Mouse (Mus musculus): ENCODE measurements at regions not wholly inside any gene's neighbourhood (a gene's known extent, or its start where the extent isn't known, plus 50 kb on each side); places are given as distances from the start of the nearest gene placed in this dataset.

DNA sequence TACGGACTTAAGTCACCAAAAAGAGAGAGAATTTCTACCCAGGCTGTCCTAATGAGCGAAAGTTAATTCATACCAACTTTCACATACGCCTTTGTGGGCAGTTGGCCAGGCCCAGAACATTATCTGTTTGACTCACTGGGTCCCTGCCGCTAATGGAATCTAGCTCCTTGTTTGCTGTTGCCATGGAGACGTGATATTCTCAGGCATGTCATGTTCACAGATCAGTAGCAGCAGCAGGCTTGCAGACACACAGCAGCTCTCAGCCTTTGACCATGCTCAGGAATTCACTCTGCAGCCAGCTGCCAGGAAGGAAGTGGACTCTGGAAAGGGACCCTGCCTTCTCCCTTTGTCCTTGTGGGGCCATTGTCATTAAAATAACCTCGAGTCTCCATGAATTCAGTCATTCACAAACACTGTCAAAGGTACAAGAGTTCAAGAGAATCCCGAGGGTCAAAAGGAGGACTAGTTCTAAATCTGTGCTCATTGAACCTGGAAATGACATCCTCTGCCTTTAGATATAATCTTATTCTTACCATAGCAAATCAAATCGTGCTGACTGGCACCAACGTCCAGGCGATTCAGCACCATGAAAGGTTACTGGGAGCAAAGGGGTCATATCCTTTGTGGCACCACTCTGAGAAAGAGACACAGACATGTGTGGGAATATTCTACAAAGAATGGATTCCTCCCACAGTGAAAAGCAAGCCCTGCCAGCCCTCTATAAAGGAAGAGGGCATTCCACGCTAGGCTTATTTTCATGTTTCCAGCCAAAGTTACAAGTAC is 584.9 kb downstream of the Tmem182 start:
- 13% methylated on average over 11 of the region's 11 CpGs for WGBS
- peaks cover 13% of the 10 kb centered on the region for H3K4me1 ChIP-seq (ENCODE audit: control insufficient read depth, insufficient read depth, low read length)
- peak; percentile 94 for ATAC-seq (ENCODE audit: insufficient read depth, low FRiP score, low TSS enrichment)

DNA sequence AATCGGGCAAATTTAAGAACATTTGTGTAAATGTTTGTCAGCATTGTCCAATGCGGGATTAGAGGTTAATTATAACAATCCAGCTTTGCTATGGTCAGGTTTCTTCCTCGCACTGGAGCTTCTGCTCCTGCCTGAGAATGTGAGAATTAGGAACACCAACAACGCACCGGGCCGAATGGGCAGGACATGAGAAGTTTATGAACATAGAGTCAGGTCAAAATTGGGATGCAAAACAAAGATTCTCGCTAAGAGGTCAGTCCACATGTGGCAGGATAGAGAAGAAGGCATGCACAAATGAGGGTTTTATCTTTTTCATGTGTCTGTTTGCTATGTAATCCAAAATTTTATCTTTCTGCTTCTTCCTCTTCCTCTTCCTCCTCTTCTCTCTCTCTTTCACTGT is 585.7 kb downstream of the Tmem182 start:
- WGBS, result 63% methylated on average over 7 of the region's 7 CpGs
- no peaks in the 10 kb centered on the region for H3K27me3 ChIP-seq (ENCODE audit: control insufficient read depth, insufficient read depth, low read length)
- H3K27ac ChIP-seq (ENCODE audit: low read depth, low read length), result peak overlapping the region; percentile 64
- no peak overlapping the region for H3K4me3 ChIP-seq (ENCODE audit: low read depth, low read length)
- ATAC-seq (ENCODE audit: insufficient read depth, low FRiP score, low TSS enrichment) (no peak), DNase-seq (ENCODE audit: low spot score) (peak; percentile 23)
- no peaks in the 10 kb centered on the region for H3K36me3 ChIP-seq (ENCODE audit: control insufficient read depth, insufficient read depth, low read length)
- no peaks in the 10 kb centered on the region for H3K9me3 ChIP-seq (ENCODE audit: control insufficient read depth, low read length)
- H3K4me1 ChIP-seq (ENCODE audit: control insufficient read depth, insufficient read depth, low read length), result peaks cover 13% of the 10 kb centered on the region
- H3K4me2 ChIP-seq (ENCODE audit: low read depth), result no peak overlapping the region
- no peak overlapping the region for H3K9ac ChIP-seq (ENCODE audit: low read length)

More for the DNA sequence above, 584.9 kb downstream of the Tmem182 start:
- Histone ChIP-seq H3K36me3 (ENCODE audit: control insufficient read depth, insufficient read depth, low read length) (no peaks in the 10 kb centered on the region), H3K9me3 (ENCODE audit: control insufficient read depth, low read length) (no peaks in the 10 kb centered on the region), H3K9ac (ENCODE audit: low read length) (no peak overlapping the region), H3K4me3 (ENCODE audit: low read depth, low read length) (no peak overlapping the region), H3K27ac (ENCODE audit: low read depth, low read length) (peak overlapping the region; percentile 64), H3K27me3 (ENCODE audit: control insufficient read depth, insufficient read depth, low read length) (no peaks in the 10 kb centered on the region), H3K4me2 (ENCODE audit: low read depth) (no peak overlapping the region)
- peak; percentile 82 for DNase-seq (ENCODE audit: low spot score)

DNA sequence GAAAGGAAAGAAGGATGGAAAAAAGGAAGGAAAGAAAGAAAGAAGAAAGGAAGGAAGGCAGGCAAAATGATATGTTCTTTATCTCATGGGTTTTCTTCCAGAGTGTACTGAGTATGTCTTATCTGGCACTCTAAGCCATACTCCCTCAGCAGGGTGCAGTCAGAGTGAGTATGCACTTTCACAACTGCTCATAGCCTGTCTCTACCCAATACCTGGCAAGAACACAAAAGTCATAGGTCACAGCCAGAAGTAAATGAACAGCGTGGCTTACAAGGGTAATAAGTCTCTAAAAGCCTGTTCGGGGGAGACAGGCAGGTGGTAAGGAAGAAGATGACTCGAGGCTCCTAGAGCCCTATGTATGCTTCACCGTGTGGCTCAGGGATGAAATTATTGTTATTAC is 587.9 kb downstream of the Tmem182 start:
- H3K4me3 ChIP-seq (ENCODE audit: low read depth, low read length), result no peak overlapping the region
- no peaks in the 10 kb centered on the region for H3K9me3 ChIP-seq (ENCODE audit: control insufficient read depth, low read length)
- H3K36me3 ChIP-seq (ENCODE audit: control insufficient read depth, insufficient read depth, low read length), result no peaks in the 10 kb centered on the region
- no peaks in the 10 kb centered on the region for H3K27me3 ChIP-seq (ENCODE audit: control insufficient read depth, insufficient read depth, low read length)
- ATAC-seq (ENCODE audit: insufficient read depth, low FRiP score, low TSS enrichment), result no peak
- DNase-seq (ENCODE audit: low spot score), result no peak
- H3K4me2 ChIP-seq (ENCODE audit: low read depth), result no peak overlapping the region
- 82% methylated on average over 4 of the region's 4 CpGs for WGBS
- H3K27ac ChIP-seq (ENCODE audit: low read depth, low read length), result no peak overlapping the region
- no peak overlapping the region for H3K9ac ChIP-seq (ENCODE audit: low read length)
- H3K4me1 ChIP-seq (ENCODE audit: control insufficient read depth, insufficient read depth, low read length), result peaks cover 13% of the 10 kb centered on the region

DNA sequence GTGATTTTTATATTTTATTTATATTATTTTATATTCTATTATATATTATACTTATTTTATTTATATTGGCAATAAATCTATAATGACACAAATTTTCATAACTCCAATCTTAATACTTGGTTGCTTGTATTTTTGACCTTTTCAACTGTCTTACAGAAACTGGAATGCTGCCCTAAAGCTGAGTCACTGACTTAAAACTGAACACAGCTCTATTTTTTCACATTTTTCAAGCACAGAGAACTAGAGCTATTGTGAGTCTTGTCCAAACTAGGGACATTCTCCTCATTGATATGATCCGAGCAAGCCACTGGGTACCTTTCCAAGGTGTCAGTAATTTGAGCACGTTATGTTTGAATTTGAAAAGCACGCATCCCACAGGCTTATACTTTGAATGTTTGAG is 589.7 kb downstream of the Tmem182 start:
- Histone ChIP-seq H3K4me1 (ENCODE audit: control insufficient read depth, insufficient read depth, low read length) (peaks cover 6% of the 10 kb centered on the region), H3K4me2 (ENCODE audit: low read depth) (no peak overlapping the region), H3K36me3 (ENCODE audit: control insufficient read depth, insufficient read depth, low read length) (no peaks in the 10 kb centered on the region), H3K27ac (ENCODE audit: low read depth, low read length) (no peak overlapping the region), H3K27me3 (ENCODE audit: control insufficient read depth, insufficient read depth, low read length) (no peaks in the 10 kb centered on the region), H3K9me3 (ENCODE audit: control insufficient read depth, low read length) (no peaks in the 10 kb centered on the region), H3K4me3 (ENCODE audit: low read depth, low read length) (no peak overlapping the region), H3K9ac (ENCODE audit: low read length) (no peak overlapping the region)
- DNase-seq (ENCODE audit: low spot score), result no peak
- WGBS, result 90% methylated on average over 3 of the region's 3 CpGs
- no peak for ATAC-seq (ENCODE audit: insufficient read depth, low FRiP score, low TSS enrichment)

DNA sequence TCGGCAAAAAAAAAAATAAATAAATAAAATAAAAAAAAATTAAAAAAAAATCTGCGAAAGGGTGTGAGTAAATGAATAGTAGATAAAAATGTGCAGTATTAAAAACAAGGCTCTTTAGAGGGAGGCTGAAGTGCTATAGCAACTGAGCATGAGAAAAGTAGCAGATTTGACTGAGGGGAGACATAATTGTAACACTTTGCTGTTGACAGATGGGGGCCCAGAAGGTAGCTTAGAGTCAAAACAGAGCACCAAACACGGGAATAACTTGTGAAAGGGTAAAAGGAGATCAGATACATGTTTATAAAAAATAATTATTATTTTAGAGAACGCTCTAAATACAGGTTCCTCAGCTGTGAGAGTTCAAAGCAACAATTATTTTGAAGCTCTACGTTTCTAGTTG is 605.1 kb downstream of the Tmem182 start:
- ATAC-seq (ENCODE audit: insufficient read depth, low FRiP score, low TSS enrichment) (no peak), DNase-seq (ENCODE audit: low spot score) (no peak)
- H3K4me2 ChIP-seq (ENCODE audit: low read depth), result no peak overlapping the region
- no peak overlapping the region for H3K9ac ChIP-seq (ENCODE audit: low read length)
- H3K4me3 ChIP-seq (ENCODE audit: low read depth, low read length), result no peak overlapping the region
- no peaks in the 10 kb centered on the region for H3K36me3 ChIP-seq (ENCODE audit: control insufficient read depth, insufficient read depth, low read length)
- H3K27ac ChIP-seq (ENCODE audit: low read depth, low read length), result no peak overlapping the region
- no peaks in the 10 kb centered on the region for H3K27me3 ChIP-seq (ENCODE audit: control insufficient read depth, insufficient read depth, low read length)
- no peaks in the 10 kb centered on the region for H3K4me1 ChIP-seq (ENCODE audit: control insufficient read depth, insufficient read depth, low read length)
- no peaks in the 10 kb centered on the region for H3K9me3 ChIP-seq (ENCODE audit: control insufficient read depth, low read length)
- 92% methylated on average over 5 of the region's 5 CpGs for WGBS

DNA sequence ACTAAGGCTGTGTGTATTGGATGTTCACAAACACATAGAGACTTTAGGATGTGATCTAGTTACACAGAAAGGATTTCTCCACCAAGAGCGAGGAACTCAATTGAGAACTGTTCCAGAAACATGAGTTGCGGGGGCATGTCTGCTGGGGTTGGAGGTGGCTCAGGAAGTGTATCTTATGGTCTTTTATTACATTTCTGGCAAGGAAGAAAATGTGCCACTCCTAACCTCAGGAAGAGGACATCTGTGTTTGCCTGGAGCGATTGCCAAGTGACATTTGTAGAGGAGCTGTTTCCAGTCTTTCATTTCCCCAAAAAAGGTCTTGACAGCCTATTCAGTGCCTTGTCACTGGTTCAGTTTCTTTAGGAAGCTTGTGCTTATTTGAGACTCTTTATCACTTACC is 606.2 kb downstream of the Tmem182 start:
- no peak overlapping the region for H3K27ac ChIP-seq (ENCODE audit: low read depth, low read length)
- no peak overlapping the region for H3K9ac ChIP-seq (ENCODE audit: low read length)
- H3K4me3 ChIP-seq (ENCODE audit: low read depth, low read length), result no peak overlapping the region
- no peaks in the 10 kb centered on the region for H3K4me1 ChIP-seq (ENCODE audit: control insufficient read depth, insufficient read depth, low read length)
- no peak overlapping the region for H3K4me2 ChIP-seq (ENCODE audit: low read depth)
- no peaks in the 10 kb centered on the region for H3K27me3 ChIP-seq (ENCODE audit: control insufficient read depth, insufficient read depth, low read length)
- DNase-seq (ENCODE audit: low spot score), result no peak
- no peaks in the 10 kb centered on the region for H3K36me3 ChIP-seq (ENCODE audit: control insufficient read depth, insufficient read depth, low read length)
- ATAC-seq (ENCODE audit: insufficient read depth, low FRiP score, low TSS enrichment), result no peak
- 88% methylated on average over 3 of the region's 3 CpGs for WGBS
- no peaks in the 10 kb centered on the region for H3K9me3 ChIP-seq (ENCODE audit: control insufficient read depth, low read length)

DNA sequence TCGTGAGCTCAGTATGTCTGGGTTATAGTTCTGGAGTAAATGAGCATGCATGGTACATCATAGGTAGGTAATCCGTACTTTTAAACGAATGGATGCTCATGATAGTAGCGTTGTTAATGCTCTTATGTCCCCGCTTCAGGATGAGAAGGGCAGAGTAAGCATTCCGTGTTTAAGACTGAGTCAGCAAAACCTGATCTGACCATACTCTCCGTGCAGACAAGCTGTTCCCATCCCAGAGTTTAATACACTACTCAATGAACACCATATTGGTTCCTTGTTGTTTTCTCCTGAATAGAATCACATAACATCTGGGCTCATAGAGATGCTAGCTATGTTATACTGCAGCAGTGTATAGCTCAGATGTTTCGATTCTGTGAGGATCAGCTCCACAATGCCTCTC is 606.7 kb downstream of the Tmem182 start:
- no peak for DNase-seq (ENCODE audit: low spot score)
- no peaks in the 10 kb centered on the region for H3K27me3 ChIP-seq (ENCODE audit: control insufficient read depth, insufficient read depth, low read length)
- H3K4me3 ChIP-seq (ENCODE audit: low read depth, low read length), result no peak overlapping the region
- no peak overlapping the region for H3K27ac ChIP-seq (ENCODE audit: low read depth, low read length)
- no peak overlapping the region for H3K9ac ChIP-seq (ENCODE audit: low read length)
- no peaks in the 10 kb centered on the region for H3K4me1 ChIP-seq (ENCODE audit: control insufficient read depth, insufficient read depth, low read length)
- H3K4me2 ChIP-seq (ENCODE audit: low read depth), result no peak overlapping the region
- ATAC-seq (ENCODE audit: insufficient read depth, low FRiP score, low TSS enrichment), result no peak
- H3K9me3 ChIP-seq (ENCODE audit: control insufficient read depth, low read length), result no peaks in the 10 kb centered on the region
- no peaks in the 10 kb centered on the region for H3K36me3 ChIP-seq (ENCODE audit: control insufficient read depth, insufficient read depth, low read length)
- 92% methylated on average over 8 of the region's 8 CpGs for WGBS

DNA sequence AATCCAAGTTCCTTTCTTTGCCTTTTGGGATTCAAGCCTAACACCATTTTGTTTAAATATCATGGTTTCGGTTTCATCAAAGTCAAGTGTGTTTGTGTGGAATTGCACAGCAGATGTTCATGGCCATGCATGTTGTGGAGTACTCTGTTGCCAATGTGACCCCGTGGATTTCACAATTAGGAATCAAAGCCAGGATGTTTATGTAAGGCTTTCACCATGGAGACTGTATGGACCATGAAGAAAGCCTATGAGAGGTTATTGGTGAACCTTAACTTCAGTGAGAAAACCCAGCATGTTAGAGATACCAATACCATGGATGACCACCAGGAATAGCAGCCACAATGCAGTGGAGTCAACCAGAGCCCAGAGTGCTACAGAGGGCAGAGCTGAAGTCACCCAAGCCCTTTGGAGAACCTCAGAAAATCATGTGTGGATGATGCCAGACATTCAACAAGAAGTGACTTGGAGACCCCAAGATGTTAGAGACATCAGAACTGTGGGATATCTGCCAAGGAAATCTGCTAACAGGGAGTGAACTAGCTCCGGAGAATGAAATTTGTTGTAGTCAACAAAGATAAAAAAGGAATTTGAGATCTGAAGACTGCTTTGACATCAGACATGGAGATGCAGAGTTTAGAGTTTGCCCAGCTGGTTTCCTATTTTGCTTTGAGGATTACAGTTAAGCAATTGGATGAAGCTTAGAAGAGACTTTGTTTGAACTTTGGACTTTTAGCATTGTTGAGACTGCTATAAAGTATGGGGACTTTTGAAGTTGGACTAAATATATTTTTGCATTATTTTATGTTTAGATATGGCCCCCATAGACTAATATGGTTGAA is 615.3 kb downstream of the Tmem182 start:
- no peak for ATAC-seq (ENCODE audit: insufficient read depth, low FRiP score, low TSS enrichment)
- Histone ChIP-seq H3K4me3 (ENCODE audit: low read depth, low read length) (no peak overlapping the region), H3K4me2 (ENCODE audit: low read depth) (no peak overlapping the region), H3K36me3 (ENCODE audit: control insufficient read depth, insufficient read depth, low read length) (no peaks in the 10 kb centered on the region), H3K27me3 (ENCODE audit: control insufficient read depth, insufficient read depth, low read length) (no peaks in the 10 kb centered on the region), H3K9ac (ENCODE audit: low read length) (no peak overlapping the region), H3K4me1 (ENCODE audit: control insufficient read depth, insufficient read depth, low read length) (no peaks in the 10 kb centered on the region), H3K27ac (ENCODE audit: low read depth, low read length) (no peak overlapping the region), H3K9me3 (ENCODE audit: control insufficient read depth, low read length) (no peaks in the 10 kb centered on the region)
- DNase-seq (ENCODE audit: low spot score), result no peak
- WGBS, result 82% methylated on average over 3 of the region's 3 CpGs

DNA sequence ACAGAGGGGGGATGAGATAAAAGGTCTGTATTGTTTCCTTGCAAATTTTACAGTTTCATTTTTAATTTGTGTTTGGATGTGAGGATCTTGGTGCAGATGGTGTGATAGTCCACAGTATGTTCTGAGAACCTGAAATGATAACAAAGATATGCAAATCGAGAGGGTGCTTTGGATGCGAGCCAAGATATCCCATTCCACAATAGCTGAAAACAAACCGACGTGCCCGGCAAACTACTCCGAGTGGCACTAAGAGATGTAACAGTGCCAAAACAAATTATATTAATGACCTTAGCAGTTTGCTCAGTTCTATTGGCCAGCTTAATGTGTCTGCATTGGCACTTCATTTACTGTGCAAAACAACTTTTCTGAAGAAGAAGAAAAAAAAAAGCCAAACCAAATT is 622.5 kb downstream of the Tmem182 start:
- no peak for ATAC-seq (ENCODE audit: insufficient read depth, low FRiP score, low TSS enrichment)
- no peak overlapping the region for H3K27ac ChIP-seq (ENCODE audit: low read depth, low read length)
- H3K36me3 ChIP-seq (ENCODE audit: control insufficient read depth, insufficient read depth, low read length), result no peaks in the 10 kb centered on the region
- H3K9ac ChIP-seq (ENCODE audit: low read length), result no peak overlapping the region
- H3K4me3 ChIP-seq (ENCODE audit: low read depth, low read length), result no peak overlapping the region
- H3K9me3 ChIP-seq (ENCODE audit: control insufficient read depth, low read length), result no peaks in the 10 kb centered on the region
- 67% methylated on average over 6 of the region's 6 CpGs for WGBS
- no peaks in the 10 kb centered on the region for H3K27me3 ChIP-seq (ENCODE audit: control insufficient read depth, insufficient read depth, low read length)
- H3K4me1 ChIP-seq (ENCODE audit: control insufficient read depth, insufficient read depth, low read length), result no peaks in the 10 kb centered on the region
- DNase-seq (ENCODE audit: low spot score), result no peak
- no peak overlapping the region for H3K4me2 ChIP-seq (ENCODE audit: low read depth)
